Mouse (Mus musculus): Measurements from ENCODE around the gene Myl6b.
"Not testable (repeated sequence)": the region's sequence is repeated elsewhere in the genome, so short reads cannot be mapped to it uniquely, and the experiment has no call there.

Gene Myl6b

GRCm38 (mm10) chr10:128518833-128519232 lies 20.3 kb upstream of the Myl6b start:
- DNase-seq (ENCODE audit: low read depth, low spot score) = no peak

GRCm38 (mm10) chr10:128516677-128517076 lies 18.2 kb upstream of the Myl6b start:
- DNase-seq (ENCODE audit: low read depth, low spot score) = no peak

DNA sequence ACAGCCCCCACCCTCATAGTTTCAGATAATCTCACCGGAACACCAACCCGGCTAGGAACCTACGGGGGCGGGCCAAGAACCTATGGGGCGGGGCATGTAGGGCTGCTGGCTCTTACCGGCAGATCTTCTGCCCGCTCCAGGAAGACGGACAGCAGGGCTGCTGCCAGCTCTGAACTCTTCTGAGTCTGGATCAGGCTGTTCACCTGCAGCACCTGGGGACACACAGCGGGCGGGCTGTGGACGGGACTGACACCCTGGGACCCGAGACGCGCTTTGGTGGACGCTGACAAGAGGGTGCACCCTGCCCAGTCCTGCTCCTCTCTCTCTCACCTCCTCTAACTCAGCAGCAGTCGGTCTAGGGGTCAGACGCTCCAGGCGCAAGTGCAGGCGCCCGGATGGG lies 17.5 kb upstream of the Myl6b start:
- no peak for DNase-seq (ENCODE audit: low read depth, low spot score)

GRCm38 (mm10) chr10:128515044-128515443 lies 16.6 kb upstream of the Myl6b start:
- no peak for DNase-seq (ENCODE audit: low read depth, low spot score)

DNA sequence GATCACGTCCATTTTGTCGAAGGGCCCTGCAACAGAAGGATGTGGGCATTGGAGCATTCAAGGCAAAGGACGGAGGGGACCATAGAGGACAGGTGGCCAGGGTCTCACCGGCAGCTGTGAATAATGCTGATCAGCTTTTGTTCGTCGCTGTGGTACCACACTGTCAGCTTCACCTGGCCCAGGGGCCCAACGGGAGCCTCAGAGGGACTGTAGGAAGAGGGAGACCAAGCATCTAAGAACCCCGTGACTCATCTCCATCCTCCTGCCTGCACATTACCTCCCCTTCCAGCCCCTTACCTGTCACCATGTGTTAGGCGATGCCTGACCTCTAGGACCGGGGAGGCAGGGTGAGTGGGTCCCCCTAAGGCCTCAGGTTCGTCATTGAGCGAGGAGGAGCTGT lies 13.3 kb upstream of the Myl6b start:
- DNase-seq (ENCODE audit: low read depth, low spot score) = no peak

- no peak for DNase-seq (ENCODE audit: low read depth, low spot score)
Observed at GRCm38 (mm10) chr10:128511189-128511588, 12.7 kb upstream of the Myl6b start.

GRCm38 (mm10) chr10:128510301-128510700 lies 11.8 kb upstream of the Myl6b start:
- no peak for DNase-seq (ENCODE audit: low read depth, low spot score)

DNA sequence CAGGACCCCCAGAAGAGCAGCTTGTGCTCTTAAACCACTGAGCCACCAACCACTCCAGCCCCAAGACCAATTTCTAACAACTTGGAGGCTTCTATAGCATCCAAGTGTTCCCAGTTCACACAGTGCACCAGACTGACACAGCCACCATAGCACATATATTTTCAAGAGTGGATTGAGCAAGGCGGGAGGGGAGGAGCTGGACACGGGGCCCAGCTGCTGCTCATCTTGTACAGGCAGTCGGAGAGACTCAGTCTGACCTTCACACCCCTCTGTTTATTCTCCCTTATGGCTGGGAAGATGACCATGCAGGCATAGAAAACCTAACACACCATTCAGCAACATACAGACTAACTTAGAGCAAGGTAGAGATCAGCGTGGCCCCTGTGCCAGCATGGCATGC lies 11.3 kb upstream of the Myl6b start:
- DNase-seq (ENCODE audit: low read depth, low spot score) = no peak

DNA sequence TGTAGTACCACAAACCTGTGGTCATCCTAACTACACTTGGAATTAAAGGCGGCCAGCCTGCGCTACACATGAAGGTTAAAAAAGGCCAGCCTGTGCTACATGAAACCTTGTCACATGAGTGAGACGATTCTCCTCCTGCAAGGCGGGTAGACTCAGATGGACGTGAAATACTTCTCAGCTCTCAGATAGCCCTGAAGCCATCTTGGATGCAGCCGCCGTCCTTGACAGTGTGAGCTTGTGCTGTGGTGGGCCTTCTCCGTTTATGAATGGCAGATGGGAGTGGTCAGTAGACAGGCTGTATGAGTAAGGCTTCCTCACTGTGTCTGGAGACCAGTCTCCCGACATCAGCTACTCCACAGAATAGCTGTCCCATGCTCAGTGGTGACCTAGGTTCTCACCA lies 10.7 kb upstream of the Myl6b start:
- no peak for DNase-seq (ENCODE audit: low read depth, low spot score)

GRCm38 (mm10) chr10:128508260-128508659 lies 9.8 kb upstream of the Myl6b start:
- DNase-seq (ENCODE audit: low read depth, low spot score) = no peak

DNA sequence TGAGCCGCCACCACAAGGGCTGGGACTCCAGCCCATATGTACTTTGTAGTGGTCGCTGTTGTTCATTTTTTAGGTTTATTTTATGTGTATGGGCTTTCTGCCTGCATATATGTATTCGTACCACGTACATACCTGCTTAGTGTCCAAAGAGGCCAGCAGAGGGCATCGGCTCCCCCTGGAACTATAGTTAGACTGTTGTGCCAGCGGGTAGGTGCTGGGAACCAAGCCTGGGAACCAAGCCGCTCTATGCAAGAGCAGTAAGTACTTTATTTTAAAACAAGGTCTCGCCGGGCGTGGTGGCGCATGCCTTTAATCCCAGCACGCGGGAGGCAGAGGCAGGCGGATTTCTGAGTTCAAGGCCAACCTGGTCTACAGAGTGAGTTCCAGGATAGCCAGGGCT lies 7.5 kb upstream of the Myl6b start:
- no peak for DNase-seq (ENCODE audit: low read depth, low spot score)

- not testable (repeated sequence) for DNase-seq (ENCODE audit: low read depth, low spot score)
Observed at GRCm38 (mm10) chr10:128505371-128505667, 6.8 kb upstream of the Myl6b start.

GRCm38 (mm10) chr10:128504641-128505370 lies 6.3 kb upstream of the Myl6b start:
- DNase-seq (ENCODE audit: low read depth, low spot score) = no peak

DNA sequence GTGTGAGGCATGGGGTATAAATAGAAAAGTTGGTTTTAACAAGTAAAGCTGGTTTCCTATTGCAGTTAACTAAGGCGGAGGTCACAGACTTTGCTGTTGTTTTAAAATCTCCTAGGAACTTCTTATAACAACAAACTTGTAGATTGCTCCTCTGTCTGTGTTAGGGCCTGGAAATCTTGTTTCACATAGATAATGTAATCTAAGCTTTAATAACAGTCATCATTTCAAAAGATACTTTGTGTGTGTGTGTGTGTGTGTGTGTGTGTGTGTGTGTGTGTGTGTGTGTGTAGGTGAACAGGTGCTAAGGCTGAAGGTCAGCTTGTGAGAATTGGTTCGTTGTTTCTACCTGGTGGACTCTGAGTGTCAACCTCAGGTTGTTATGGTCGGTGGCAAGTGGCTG lies 5.5 kb upstream of the Myl6b start:
- DNase-seq (ENCODE audit: low read depth, low spot score) = no peak

DNA sequence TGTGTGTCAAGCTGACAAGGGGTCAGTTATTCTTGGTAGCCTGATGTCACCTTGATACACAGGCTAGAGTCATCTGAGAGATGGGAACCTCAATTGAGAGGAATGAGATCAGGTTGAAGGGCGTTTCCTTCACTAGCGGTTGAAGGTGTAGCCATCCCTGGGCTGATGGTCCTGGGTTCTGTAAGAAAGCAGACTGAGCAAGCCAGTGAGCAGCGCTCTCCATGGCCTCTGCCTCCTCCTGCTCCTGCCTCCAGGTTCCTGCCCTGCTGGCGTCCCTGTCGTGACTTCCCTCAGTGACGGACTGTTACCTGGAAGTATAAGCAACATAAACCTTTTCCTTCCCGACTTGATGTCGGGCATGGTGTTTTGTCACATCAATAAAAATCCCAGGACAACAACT lies 5.0 kb upstream of the Myl6b start:
- DNase-seq (ENCODE audit: low read depth, low spot score) = no peak

DNA sequence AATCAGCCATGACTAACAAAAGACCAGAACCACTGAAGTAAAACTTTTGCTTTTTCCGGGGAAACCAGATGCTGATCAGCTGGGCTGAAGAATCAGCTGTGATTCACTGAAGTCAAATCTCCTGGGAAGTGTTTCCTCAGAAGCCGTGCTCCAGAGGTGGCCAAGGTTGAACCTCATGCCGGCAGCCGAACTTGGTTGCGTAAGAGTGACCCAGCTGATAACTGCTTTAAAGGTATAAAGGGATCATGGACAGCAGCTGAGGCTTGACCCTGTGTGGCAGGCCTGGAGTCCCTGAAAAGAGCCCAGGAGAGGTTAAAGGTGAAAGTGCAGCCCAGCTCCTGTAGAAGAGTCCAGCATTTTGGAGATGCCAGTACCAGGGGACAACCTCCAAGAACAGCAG lies 3.9 kb upstream of the Myl6b start:
- DNase-seq (ENCODE audit: low read depth, low spot score) = no peak

DNA sequence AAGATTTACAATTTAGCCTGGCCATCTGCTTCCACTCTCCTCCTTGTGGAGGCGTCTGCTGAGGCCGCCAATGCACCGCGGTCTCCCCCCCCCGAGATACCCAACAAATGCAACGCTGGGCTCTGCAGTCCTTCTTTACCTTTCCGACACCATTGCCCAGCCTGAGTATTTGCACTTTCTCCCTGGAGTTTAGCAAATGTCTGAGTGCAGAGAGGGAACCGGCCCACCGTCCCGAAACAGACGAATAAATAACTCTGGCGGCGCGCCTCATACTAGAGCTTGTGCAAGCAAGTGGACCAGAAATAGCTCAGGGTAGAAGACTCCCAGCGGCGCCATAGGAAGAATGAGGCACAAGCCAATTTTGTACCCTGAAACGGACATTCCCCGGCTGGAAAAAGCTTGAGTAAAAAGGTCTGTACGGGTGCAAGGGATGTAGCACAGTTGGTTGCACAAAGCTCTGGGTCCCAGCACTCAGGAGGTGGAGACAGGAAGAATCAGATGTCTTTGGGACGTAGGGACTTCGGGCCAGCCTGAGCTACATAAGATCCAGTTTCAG lies 709 bp upstream of the Myl6b start:
- DNase-seq (ENCODE audit: low read depth, low spot score) = peak; percentile 37

- DNase-seq (ENCODE audit: low read depth, low spot score) = no peak
Observed at GRCm38 (mm10) chr10:128497134-128497737, 1.2 kb downstream of the Myl6b start.

DNA sequence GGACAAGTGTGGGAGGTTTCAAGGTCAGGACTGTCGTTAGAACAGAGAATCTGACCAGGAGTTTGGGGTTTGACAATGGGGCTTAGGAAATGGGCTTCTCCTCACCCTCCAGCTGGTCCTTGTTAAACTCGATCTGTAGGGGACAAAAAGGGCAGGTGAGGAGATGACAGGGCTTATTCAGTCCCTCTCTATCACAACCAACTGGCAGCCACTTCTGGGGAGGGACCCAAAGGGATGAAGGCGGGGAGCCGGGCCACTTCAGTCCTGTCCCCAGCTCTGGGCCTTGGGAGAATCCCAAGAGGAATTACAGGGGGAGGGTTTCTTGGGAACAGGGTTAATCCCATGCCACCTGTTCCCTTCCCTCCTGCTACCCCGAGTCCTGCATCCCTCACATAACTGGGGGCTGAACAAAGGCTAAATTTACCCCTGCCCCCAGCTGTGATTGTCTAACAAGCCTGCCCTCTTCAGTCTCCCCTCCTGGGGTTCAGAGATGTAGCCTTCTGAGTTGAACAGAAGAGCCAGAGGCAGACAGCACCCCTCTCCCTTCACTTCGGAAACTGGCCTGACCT lies 1.9 kb downstream of the Myl6b start:
- no peak for DNase-seq (ENCODE audit: low read depth, low spot score)

GRCm38 (mm10) chr10:128495903-128496302 lies 2.6 kb downstream of the Myl6b start:
- DNase-seq (ENCODE audit: low read depth, low spot score) = no peak

DNA sequence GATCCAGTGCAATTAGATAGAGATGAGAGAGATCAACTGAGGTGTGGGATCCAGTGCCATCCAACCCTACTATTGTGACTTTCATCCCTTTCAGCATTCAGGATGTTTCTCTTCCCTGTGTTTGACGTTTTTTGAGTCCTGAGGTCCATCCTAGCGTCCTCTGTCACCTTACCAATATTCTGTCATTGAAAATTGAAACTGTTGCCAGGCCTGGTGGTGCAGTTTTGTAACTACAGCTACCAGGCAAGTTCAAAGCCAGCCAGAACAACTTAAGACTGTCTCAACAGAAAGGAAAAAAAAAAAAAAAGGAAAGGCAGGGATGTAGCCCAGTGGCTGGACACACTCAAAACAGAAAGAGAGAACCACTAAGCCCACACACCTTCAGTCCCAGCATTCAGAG lies 3.2 kb downstream of the Myl6b start:
- no peak for DNase-seq (ENCODE audit: low read depth, low spot score)

GRCm38 (mm10) chr10:128494667-128495245 lies 3.7 kb downstream of the Myl6b start:
- DNase-seq (ENCODE audit: low read depth, low spot score) = no peak

Data from mesoderm, embryonic 11.5 days (tissue).